Comparison of ENCODE assay signal across 8 mouse cellular contexts in genomic region chr4:140713480-140714365, GRCm38 (mm10). TPM values are rescaled to one million over a fixed set of nuclear protein-coding genes. Genes with fewer than 3 reads are reported as not detected.
DNase-seq lines count a peak whose midpoint lies in the region; ATAC-seq and TF ChIP-seq lines count a peak whose summit lies in the region.

No protein-coding gene starts in this region.

- H3K36me3 ChIP-seq in hindbrain, embryonic 16.5 days (ENCODE audit: control insufficient read depth, insufficient read depth, low read length), result peaks cover 61% of the 10 kb centered on the region

- in situ Hi-C loops in Patski (cut with MboI; ENCODE audit: low pct_unique_long_range_greater_than_20kb), result loop anchor here (5.0 kb wide), 1 partner anchor 36 kb away; no protein-coding TSS in a partner anchor

- peaks cover 10% of the 10 kb centered on the region for H3K4me1 ChIP-seq in hindbrain, embryonic 16.5 days (ENCODE audit: control insufficient read depth, insufficient read depth, low read depth, low read length)

- no peak overlapping the region for H3K4me3 ChIP-seq in hindbrain, embryonic 16.5 days (ENCODE audit: low read length)
- peak overlapping the region; percentile 16; the same call in 1 of the 2 replicates for H3K4me3 ChIP-seq in left cerebral cortex, adult 2 months

- POLR2A ChIA-PET in Patski (lab: Charles Lee), result interaction anchor here (0.8 to 1.2 kb wide), 2 partner anchors 13 to 26 kb away, joined by 3 to 4 read pairs; partner anchors contain the start of gene Rcc2

- no peaks in the 10 kb centered on the region for H3K27me3 ChIP-seq in Patski
- H3K27me3 ChIP-seq in hindbrain, embryonic 16.5 days (replicated peaks; ENCODE audit: control insufficient read depth, insufficient read depth, low read length), result no peaks in the 10 kb centered on the region

- CTCF ChIA-PET in Patski (lab: Charles Lee), result interaction anchor here (0.6 to 4.7 kb wide), 7 partner anchors 10 to 122 kb away, joined by 3 to 29 read pairs (median 6); no protein-coding TSS in a partner anchor

- no peak for TF ChIP-seq CTCF in Patski (IDR thresholded peaks at IDR 0.05)
- TF ChIP-seq CTCF in left cerebral cortex, adult 2 months (IDR thresholded peaks at IDR 0.05), result peak; percentile 95

- intact Hi-C loops in left cerebral cortex, adult 2 months (cut with DNase I), result loop anchor here (1.0 to 5.0 kb wide), 3 partner anchors 12 to 249 kb away; partner anchors contain the start of gene Sdhb

- H3K9me3 ChIP-seq in hindbrain, embryonic 16.5 days (ENCODE audit: control insufficient read depth, low read length), result no peaks in the 10 kb centered on the region

- H3K9ac ChIP-seq in hindbrain, embryonic 16.5 days (ENCODE audit: low read depth, low read length), result peak overlapping the region; percentile 17

- no peak for ATAC-seq in Patski
- ATAC-seq in hindbrain, embryonic 16.5 days, result peak; percentile 95
- ATAC-seq in megakaryocyte, adult 5-6 weeks (ENCODE audit: poor library complexity, severe bottlenecking), result peak; percentile 93

- H3K4me2 ChIP-seq in hindbrain, embryonic 16.5 days (ENCODE audit: low read length), result peak overlapping the region; percentile 10; the same call in 1 of the 2 replicates

- DNase-seq in Patski (ENCODE audit: low read depth, low spot score), result peak; percentile 41
- peak; percentile 98 to 100 for DNase-seq in cerebellum, postnatal 36 days
- peak; percentile 97 for DNase-seq in gastrocnemius, adult 18-20 months (ENCODE audit: low spot score)
- peak; percentile 95 to 97 for DNase-seq in left cerebral cortex, adult 2 months (ENCODE audit: extremely low spot score in 1 of 2, low spot score in 2 of 2)
- DNase-seq in right cerebral cortex, adult 18-20 months, result peak; percentile 98
- peak; percentile 76 for DNase-seq in urinary bladder, adult 2 months (ENCODE audit: low spot score)

- 26% methylated on average over 29 of the region's 29 CpGs for WGBS in hindbrain, embryonic 16.5 days

- peak overlapping the region; percentile 67 for H3K27ac ChIP-seq in hindbrain, embryonic 16.5 days (ENCODE audit: low read depth, low read length)
- peak overlapping the region; percentile 78 for H3K27ac ChIP-seq in left cerebral cortex, adult 2 months

RNA-seq across cellular contexts. Expression of gene Rcc2, which starts 13.4 kb away (rescaled TPM):
- 84.8 TPM for polyA plus RNA-seq in Patski (2021)
- 1 to 10 TPM; 7.2 to 8.9 TPM for total RNA-seq in gastrocnemius, adult 18-20 months (2021)
- polyA plus RNA-seq in hindbrain, embryonic 16.5 days (2015; fragmentation: Nextera tagmentation; extraction: Ambion mirVana), result 7.7 and 9.5 TPM in 2 replicates
- total RNA-seq in left cerebral cortex, adult 2 months (2021), result 10 to 100 TPM; 87.4 to 91.7 TPM
- total RNA-seq in megakaryocyte, adult 5-6 weeks (2015), result 30.3 and 37.4 TPM in 2 replicates
- 50.8 and 57.3 TPM in 2 replicates for total RNA-seq in megakaryocyte, adult 5-6 weeks (2017)
- 21.6 and 31.5 TPM in 2 replicates for polyA plus RNA-seq in urinary bladder, adult 2 months (2012; rRNA removed)

RNA-seq across cellular contexts. Expression of gene Padi6, which starts 28.7 kb away (rescaled TPM):
- not detected for polyA plus RNA-seq in Patski (2021)
- not detected for total RNA-seq in gastrocnemius, adult 18-20 months (2021)
- polyA plus RNA-seq in hindbrain, embryonic 16.5 days (2015; fragmentation: Nextera tagmentation; extraction: Ambion mirVana), result 0.06 TPM in 1 of 2 replicates, not detected in the other
- not detected for total RNA-seq in left cerebral cortex, adult 2 months (2021)
- total RNA-seq in megakaryocyte, adult 5-6 weeks (2015), result not detected in 2 replicates
- total RNA-seq in megakaryocyte, adult 5-6 weeks (2017), result not detected in 2 replicates
- polyA plus RNA-seq in urinary bladder, adult 2 months (2012; rRNA removed), result not detected in 2 replicates

RNA-seq across cellular contexts. Expression of gene Arhgef10l, which starts 47.9 kb away (rescaled TPM):
- 34.1 TPM for polyA plus RNA-seq in Patski (2021)
- 10 to 100 TPM; 53.2 to 68.6 TPM for total RNA-seq in gastrocnemius, adult 18-20 months (2021)
- polyA plus RNA-seq in hindbrain, embryonic 16.5 days (2015; fragmentation: Nextera tagmentation; extraction: Ambion mirVana), result 20.7 and 24.5 TPM in 2 replicates
- total RNA-seq in left cerebral cortex, adult 2 months (2021), result 10 to 100 TPM; 63.2 to 71.5 TPM
- 22.8 and 25.3 TPM in 2 replicates for total RNA-seq in megakaryocyte, adult 5-6 weeks (2015)
- 72.2 and 83.3 TPM in 2 replicates for total RNA-seq in megakaryocyte, adult 5-6 weeks (2017)
- polyA plus RNA-seq in urinary bladder, adult 2 months (2012; rRNA removed), result 30.0 and 30.8 TPM in 2 replicates

Comparison
In these comparisons a context has a peak if more than half of its experiments do, and no peak if none do; other contexts are left out.
1. DNase-seq: peak in every context shown above with its lines; median percentile 99 in cerebellum, postnatal 36 days; 98 in right cerebral cortex, adult 18-20 months; 97 in gastrocnemius, adult 18-20 months; 96 in left cerebral cortex, adult 2 months; 76 in urinary bladder, adult 2 months; 41 in Patski.